ENCODE assay signal across 16 mouse cellular contexts in genomic region chr1:77535905-77536304, GRCm38 (mm10). TPM values are rescaled to one million over a fixed set of nuclear protein-coding genes. Genes with fewer than 3 reads are reported as not detected.
DNase-seq lines count a peak whose midpoint lies in the region; ATAC-seq and TF ChIP-seq lines count a peak whose summit lies in the region.
"Had no signal": no experiment of that assay in that cellular context is flagged by ENCODE, and none has a peak within 500 bp of the region (broad histone marks: within the 10 kb centered on the region; RNA-seq: fewer than 3 reads in every experiment).

No protein-coding gene starts in this region.

- no peaks in the 10 kb centered on the region for H3K4me1 ChIP-seq in heart, postnatal 0 days (ENCODE audit: control insufficient read depth, insufficient read depth)
- H3K4me1 ChIP-seq in heart, embryonic 12.5 days (replicated peaks) = no peaks in the 10 kb centered on the region

- peak; percentile 6 for DNase-seq in heart, postnatal 0 days (ENCODE audit: low spot score)
- peak; percentile 62 for DNase-seq in right cerebral cortex, adult 18-20 months
- DNase-seq in right cerebral cortex, postnatal 10 days (ENCODE audit: low spot score in 2 of 2) = no peak
- DNase-seq in fibroblast of lung, adult 2 months (ENCODE audit: low read depth) = peak; percentile 64
- peak; percentile 39 to 49 for DNase-seq in lung, postnatal 4 days
- no peak for DNase-seq in spleen, postnatal 4 days (ENCODE audit: low spot score in 2 of 2)
- DNase-seq in Muller cell, postnatal 12 days (ENCODE audit: inconsistent ontology term) = no peak
- DNase-seq: cerebellum, postnatal 10 days; liver; liver, postnatal 0 days; right cerebral cortex, postnatal 4 days; thymus, adult 18-20 months had no signal

- H3K27ac ChIP-seq in heart, postnatal 0 days (ENCODE audit: low read depth) = no peak overlapping the region
- no peak overlapping the region for H3K27ac ChIP-seq in heart, embryonic 12.5 days (ENCODE audit: poor library complexity, severe bottlenecking)
- H3K27ac ChIP-seq: neural tube, embryonic 13.5 days had no signal

- no peak overlapping the region for H3K4me3 ChIP-seq in heart, postnatal 0 days (ENCODE audit: low read depth, low read length)
- no peak overlapping the region for H3K4me3 ChIP-seq in heart, embryonic 12.5 days
- H3K4me3 ChIP-seq: neural tube, embryonic 13.5 days had no signal

- H3K4me2 ChIP-seq in heart, postnatal 0 days (ENCODE audit: low read depth, low read length) = no peak overlapping the region
- H3K4me2 ChIP-seq in heart, embryonic 12.5 days = no peak overlapping the region
- H3K4me2 ChIP-seq: neural tube, embryonic 13.5 days had no signal

- 55% methylated on average over 5 of the region's 5 CpGs for WGBS in heart, postnatal 0 days
- WGBS in heart, embryonic 12.5 days = 61% methylated on average over 5 of the region's 5 CpGs

- H3K9ac ChIP-seq in heart, postnatal 0 days (replicated peaks; ENCODE audit: low read depth, low read length) = no peak overlapping the region
- no peak overlapping the region for H3K9ac ChIP-seq in heart, embryonic 12.5 days
- H3K9ac ChIP-seq: liver, postnatal 0 days; neural tube, embryonic 13.5 days had no signal

- no peak for ATAC-seq in heart, postnatal 0 days (ENCODE audit: insufficient read depth, low read depth)
- ATAC-seq in heart, embryonic 12.5 days (ENCODE audit: insufficient number of reproducible peaks, low FRiP score) = no peak
- ATAC-seq: hindbrain, embryonic 16.5 days; intestine, postnatal 0 days; liver, postnatal 0 days had no signal

- no peak for TF ChIP-seq CTCF in heart, postnatal 0 days (IDR thresholded peaks at IDR 0.05; ENCODE audit: low read depth)

- H3K36me3 ChIP-seq in heart, postnatal 0 days (replicated peaks; ENCODE audit: control insufficient read depth, insufficient read depth, low read length) = no peaks in the 10 kb centered on the region
- H3K36me3 ChIP-seq in heart, embryonic 12.5 days = no peaks in the 10 kb centered on the region
- H3K36me3 ChIP-seq: neural tube, embryonic 13.5 days had no signal

- no peaks in the 10 kb centered on the region for H3K27me3 ChIP-seq in heart, postnatal 0 days (ENCODE audit: control insufficient read depth, insufficient read depth, low read length)
- no peaks in the 10 kb centered on the region for H3K27me3 ChIP-seq in heart, embryonic 12.5 days (replicated peaks)

- no peak for TF ChIP-seq EP300 in heart, postnatal 0 days (IDR thresholded peaks at IDR 0.05; ENCODE audit: low read depth)

- no peaks in the 10 kb centered on the region for H3K9me3 ChIP-seq in heart, postnatal 0 days (replicated peaks; ENCODE audit: control insufficient read depth, low read length)
- H3K9me3 ChIP-seq in heart, embryonic 12.5 days (replicated peaks) = no peaks in the 10 kb centered on the region
- H3K9me3 ChIP-seq: neural tube, embryonic 13.5 days had no signal

RNA-seq across cellular contexts. Expression of gene Epha4, which starts 21.0 kb away (rescaled TPM):
- total RNA-seq in heart, postnatal 0 days (2014; rRNA removed; ENCODE audit: low replicate concordance) = 20.3 and 27.3 TPM in 2 replicates
- polyA plus RNA-seq in heart, postnatal 0 days (2015; fragmentation: Nextera tagmentation; extraction: Ambion mirVana) = 8.5 TPM in 2 replicates
- polyA plus RNA-seq in heart, embryonic 12.5 days (2016; fragmentation: Nextera tagmentation; extraction: Ambion mirVana) = 6.2 and 6.9 TPM in 2 replicates

Comparison
In these comparisons a context has a peak if more than half of its experiments do, and no peak if none do; other contexts are left out.
1. DNase-seq: peak in heart, postnatal 0 days (single experiment), right cerebral cortex, adult 18-20 months (single experiment), fibroblast of lung, adult 2 months (single experiment) and lung, postnatal 4 days (2 of 2); none in right cerebral cortex, postnatal 10 days (0 of 2), spleen, postnatal 4 days (0 of 2) and Muller cell, postnatal 12 days (single experiment).